Mouse (Mus musculus) ZHBTc4 (cell line): ENCODE results near the gene Trim3.

Experiments used
- DNase-seq: peaks from one replicate; pipeline ENCODE4 v3.0.0-alpha.2; 2011; ENCODE audit warnings: low read depth, low spot score

Trim3 gene

DNA sequence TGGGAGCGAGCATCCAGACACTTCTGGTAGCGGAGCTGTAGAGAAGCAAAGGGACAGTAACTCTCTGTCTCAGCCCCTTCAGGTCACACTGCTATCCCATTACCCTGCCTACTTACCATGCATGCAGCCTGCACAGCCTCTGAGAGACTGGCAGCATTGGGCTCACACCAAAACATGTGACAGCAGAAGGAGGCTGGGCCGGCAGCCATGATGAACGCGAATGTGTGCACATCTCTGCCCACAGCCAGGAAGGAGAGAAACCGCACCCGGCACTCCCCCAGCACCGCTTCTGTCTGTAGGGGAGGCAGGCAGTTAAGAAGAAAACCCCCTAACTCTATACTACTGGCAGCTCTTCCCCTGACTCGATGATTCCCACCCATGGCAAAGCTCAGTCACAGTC, 74.4 kb downstream of the Trim3 start:
- no peak for DNase-seq

DNA sequence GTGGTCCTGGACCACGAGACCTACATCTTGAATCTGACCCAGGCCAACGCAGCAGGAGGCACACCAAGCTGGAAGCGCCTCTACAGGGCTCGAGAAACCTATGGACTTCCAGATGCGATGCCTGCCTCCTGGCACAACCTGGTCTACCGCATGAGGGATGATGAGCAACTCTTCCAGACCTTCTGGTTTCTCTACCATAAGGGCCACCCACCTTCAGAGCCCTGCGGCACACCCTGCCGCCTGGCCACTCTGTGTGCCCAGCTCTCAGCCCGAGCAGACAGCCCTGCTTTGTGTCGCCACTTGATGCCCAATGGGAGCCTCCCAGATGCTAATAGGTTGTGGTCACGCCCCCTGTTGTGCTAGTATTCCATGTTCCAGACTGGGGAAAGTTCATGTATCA, 75.7 kb downstream of the Trim3 start:
- no peak for DNase-seq

DNA sequence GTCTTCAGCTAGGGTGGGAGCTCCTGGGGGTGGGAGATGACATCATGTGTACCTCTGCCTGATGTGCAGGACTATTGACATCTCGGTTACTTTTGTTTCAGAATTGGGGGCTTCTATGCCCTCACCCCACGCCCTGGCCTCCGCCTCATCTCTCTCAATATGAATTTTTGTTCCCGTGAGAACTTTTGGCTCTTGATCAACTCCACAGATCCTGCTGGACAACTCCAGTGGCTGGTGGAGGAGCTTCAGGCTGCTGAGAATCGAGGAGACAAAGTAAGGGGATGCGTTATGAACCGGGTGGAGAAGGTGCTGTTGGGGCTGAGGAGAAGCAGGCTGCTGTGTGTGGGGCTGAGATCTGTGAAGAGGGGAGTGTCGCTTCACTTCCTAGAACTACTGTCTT, 77.0 kb downstream of the Trim3 start:
- DNase-seq, result no peak

DNA sequence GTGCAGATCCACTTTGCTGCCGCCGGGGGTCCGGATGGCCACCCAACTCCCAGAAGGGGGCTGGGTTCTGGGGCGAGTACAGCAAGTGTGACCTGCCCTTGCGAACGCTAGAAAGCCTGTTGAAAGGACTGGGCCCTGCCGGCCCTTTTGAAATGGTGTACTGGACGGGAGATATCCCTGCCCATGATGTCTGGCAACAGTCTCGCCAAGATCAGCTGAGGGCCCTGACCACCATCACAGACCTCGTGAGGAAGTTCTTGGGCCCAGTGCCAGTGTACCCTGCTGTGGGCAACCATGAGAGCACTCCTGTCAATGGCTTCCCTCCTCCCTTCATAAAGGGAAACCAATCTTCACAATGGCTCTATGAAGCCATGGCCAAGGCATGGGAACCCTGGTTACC, 77.8 kb downstream of the Trim3 start:
- DNase-seq, result no peak
